12 mouse cellular contexts compared by ENCODE assay signal in genomic region chr10:78666696-78667095, GRCm38 (mm10). TPM values are rescaled to one million over a fixed set of nuclear protein-coding genes. Genes with fewer than 3 reads are reported as not detected.
"Had no signal": no experiment of that assay in that cellular context is flagged by ENCODE, and none has a peak within 500 bp of the region (broad histone marks: within the 10 kb centered on the region; RNA-seq: fewer than 3 reads in every experiment).

No protein-coding gene starts in this region.

RNA-seq across cellular contexts. Expression of gene Olfr1357, which starts 48.8 kb away (rescaled TPM):
- total RNA-seq: neutrophil, adult 5-6 weeks had no signal
- polyA plus RNA-seq: neural tube, embryonic 14.5 days; neural tube, embryonic 15.5 days; small intestine, adult 2 months; spleen, adult 2 months; stomach, embryonic 14.5 days; stomach, embryonic 15.5 days; stomach, embryonic 16.5 days; stomach, postnatal 0 days; testis, adult 2 months; thymus, adult 2 months; urinary bladder, adult 2 months had no signal

RNA-seq across cellular contexts. Expression of gene Casp14, which starts 51.4 kb away (rescaled TPM):
- total RNA-seq: neutrophil, adult 5-6 weeks had no signal
- polyA plus RNA-seq: neural tube, embryonic 14.5 days; neural tube, embryonic 15.5 days; small intestine, adult 2 months; spleen, adult 2 months; testis, adult 2 months; urinary bladder, adult 2 months had no signal
